Mouse (Mus musculus): Measurements from ENCODE around the gene Ripor1.

DNA sequence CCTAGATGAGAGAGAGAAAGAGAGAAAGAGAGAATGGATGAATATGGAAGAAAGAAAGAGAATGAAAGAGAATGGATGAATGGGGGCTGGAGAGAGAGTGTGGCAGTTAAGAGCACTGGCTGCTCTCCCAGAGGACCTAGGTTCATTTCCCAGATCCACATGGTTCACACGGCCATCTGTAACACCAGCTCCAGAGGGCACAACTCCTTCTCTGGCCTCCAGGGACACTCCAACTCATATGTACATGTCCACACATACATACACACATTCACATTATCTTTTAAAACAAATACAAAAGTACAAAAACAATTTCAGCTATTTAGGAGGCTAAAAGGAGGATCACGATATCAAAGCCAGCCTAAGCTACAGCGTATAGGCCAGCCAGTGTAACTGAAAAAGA is 42.2 kb upstream of the Ripor1 start:
- TF ChIP-seq USF1 (IDR thresholded peaks at IDR 0.05; ENCODE audit: low read depth): no peak
- TF ChIP-seq POLR2A (IDR thresholded peaks at IDR 0.05; ENCODE audit: insufficient read length, low read depth): no peak
- no peak for TF ChIP-seq CEBPB (IDR thresholded peaks at IDR 0.05; ENCODE audit: insufficient read depth, poor library complexity, severe bottlenecking)
- no peak for TF ChIP-seq POLR2AphosphoS2 (IDR thresholded peaks at IDR 0.05; ENCODE audit: insufficient read length, low read depth)
- TF ChIP-seq E2F4 (IDR thresholded peaks at IDR 0.05; ENCODE audit: insufficient read depth): no peak
- TF ChIP-seq TCF12 (IDR thresholded peaks at IDR 0.05; ENCODE audit: insufficient read depth, poor library complexity, severe bottlenecking): no peak
- TF ChIP-seq MAX (IDR thresholded peaks at IDR 0.05; ENCODE audit: low read depth): no peak
- no peak for TF ChIP-seq MYOG (IDR thresholded peaks at IDR 0.05; ENCODE audit: control insufficient read depth in 1 of 3, insufficient read depth in 1 of 3, insufficient read length in 2 of 3, low read depth in 2 of 3)
